8 mouse cellular contexts compared by ENCODE assay signal in the genomic region with DNA sequence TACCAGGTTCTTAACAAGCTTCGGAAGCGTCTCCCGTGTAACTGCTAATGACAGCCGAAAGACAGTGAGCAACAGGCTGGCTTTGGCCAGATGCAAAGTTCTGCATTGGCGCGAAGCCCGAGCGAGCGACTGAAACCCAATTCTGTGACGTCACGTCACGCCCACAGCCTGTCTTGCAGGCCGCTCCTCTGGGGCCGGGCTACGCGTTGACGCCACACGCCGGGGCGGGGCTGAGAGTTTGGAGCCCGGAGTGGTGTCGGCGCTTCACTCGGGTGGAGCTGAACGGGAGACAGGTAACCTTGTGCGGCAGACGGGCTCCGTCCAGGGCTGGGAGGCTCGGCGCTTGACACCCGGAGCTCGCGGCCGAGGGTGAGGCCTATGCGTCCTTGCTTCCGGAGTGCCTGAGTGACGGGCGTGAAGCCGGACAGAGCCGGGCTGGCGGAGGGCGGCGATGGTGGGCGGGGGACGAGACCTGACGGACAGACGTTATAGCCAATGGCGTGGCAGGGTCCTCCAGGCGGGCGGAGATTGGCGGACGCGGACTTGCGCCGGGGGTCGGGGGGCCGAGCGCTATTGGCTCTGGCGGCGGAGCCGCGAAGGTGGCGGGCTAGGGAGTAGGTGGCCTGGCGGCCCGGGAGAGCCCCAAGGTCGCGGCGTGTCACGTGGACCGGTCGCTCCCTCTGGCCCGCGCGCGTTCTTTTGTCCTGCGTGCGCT. TPM values are rescaled to one million over a fixed set of nuclear protein-coding genes. Genes with fewer than 3 reads are reported as not detected.
DNase-seq lines count a peak whose midpoint lies in the region; ATAC-seq lines count a peak whose summit lies in the region.

TSS of gene Ogdh (plus strand) at position 233 of the 715 bp plus-strand sequence.

- peak within 1 kb of the TSS; percentile 83 for H3K4me2 ChIP-seq in lung, embryonic 16.5 days (ENCODE audit: low read depth, low read length)

- peak; percentile 89 for DNase-seq in MEL-GATA-1-ER (ENCODE audit: extremely low read depth, low read depth)
- peak; percentile 99 for DNase-seq in cerebellum, adult 8-10 months
- peak; percentile 97 for DNase-seq in forelimb bud, embryonic 11.5 days (ENCODE audit: low read depth, low spot score)
- DNase-seq in layer of hippocampus, adult 9-10 months (ENCODE audit: low spot score), result peak; percentile 96
- peak; percentile 99 for DNase-seq in ovary, postnatal 10 days (ENCODE audit: low spot score)
- DNase-seq in thymus, postnatal 10 days (ENCODE audit: low spot score in 2 of 2), result peak; percentile 99

- peak within 1 kb of the TSS; percentile 79 for H3K9ac ChIP-seq in lung, embryonic 16.5 days (ENCODE audit: low read length)

- H3K27me3 ChIP-seq in lung, embryonic 16.5 days (ENCODE audit: control insufficient read depth, insufficient read depth, low read depth, low read length), result no peaks in the 10 kb centered on the region

- peaks cover 3% of the 10 kb centered on the region; the same call in 1 of the 2 replicates for H3K4me1 ChIP-seq in lung, embryonic 16.5 days (replicated peaks; ENCODE audit: control insufficient read depth, insufficient read depth, low read length)

- H3K9me3 ChIP-seq in lung, embryonic 16.5 days (ENCODE audit: control insufficient read depth, low read length), result no peaks in the 10 kb centered on the region

- peak within 1 kb of the TSS; percentile 88 for H3K27ac ChIP-seq in lung, embryonic 16.5 days (ENCODE audit: low read length)

- peak; percentile 93 to 95 for ATAC-seq in hematopoietic stem cell, adult 5-6 weeks (replicated peaks in 1 of 2; ENCODE audit: insufficient read depth in 1 of 2, low FRiP score in 2 of 2, low TSS enrichment in 1 of 2, low read depth in 1 of 2, poor library complexity in 2 of 2, severe bottlenecking in 2 of 2)
- ATAC-seq in lung, embryonic 16.5 days (ENCODE audit: low read depth), result peak; percentile 99

- H3K4me3 ChIP-seq in lung, embryonic 16.5 days (ENCODE audit: low read length), result peak within 1 kb of the TSS; percentile 74

- H3K36me3 ChIP-seq in lung, embryonic 16.5 days (ENCODE audit: control insufficient read depth, insufficient read depth, low read length), result no peaks in the 10 kb centered on the region

- under 1% methylated on average over 76 of the region's 77 CpGs for WGBS in lung, embryonic 16.5 days

RNA-seq across cellular contexts. Expression of gene Ogdh, which starts in this region (rescaled TPM):
- 71.7 and 94.2 TPM in 2 replicates for total RNA-seq in hematopoietic stem cell, adult 5-6 weeks (2017)
- polyA plus RNA-seq in lung, embryonic 16.5 days (2015; fragmentation: Nextera tagmentation; extraction: Ambion mirVana), result 113 and 114 TPM in 2 replicates

Comparison
In these comparisons a context has a peak if more than half of its experiments do, and no peak if none do; other contexts are left out.
1. Peak in every context shown above with its lines: DNase-seq, ATAC-seq, H3K4me3 ChIP-seq and H3K27ac ChIP-seq.